Mouse (Mus musculus) liver, postnatal 0 days (tissue): Measurements from ENCODE around the gene Dek. TPM values are rescaled to one million over a fixed set of nuclear protein-coding genes. Genes with fewer than 3 reads are reported as not detected.

Source experiments
- ATAC-seq: fragments of 200-750 bp; cut with Nextera tagmentation; 2 replicates; pipeline ENCODE4 v1.8.0; 2017; ENCODE audit warnings: mild to moderate bottlenecking, moderate library complexity
- DNase-seq: peaks from one replicate; pipeline ENCODE4 v3.0.0-alpha.2; 2016
- H3K27ac ChIP-seq: fragments of 300-500 bp; sonication (generic); 2 replicates; pipeline ENCODE4 v1.5.1; 2014; ENCODE audit warnings: antibody characterized with exemption, moderate library complexity, mild to moderate bottlenecking, low read depth
- H3K27me3 ChIP-seq: fragments of 300-500 bp; sonication (generic); 2 replicates; pipeline ENCODE4 v1.6.1; 2014; ENCODE audit warnings: low read length, control low read depth, mixed read lengths; ENCODE audit not compliant: insufficient read depth
- H3K36me3 ChIP-seq: fragments of 300-500 bp; sonication (generic); replicated peaks from 2 replicates; pipeline ENCODE4 v1.6.1; 2014; ENCODE audit warnings: mild to moderate bottlenecking, control low read depth, low read length, moderate library complexity, mixed read lengths; ENCODE audit not compliant: insufficient read depth
- H3K4me1 ChIP-seq: fragments of 300-500 bp; sonication (generic); 2 replicates; pipeline ENCODE4 v1.6.1; 2014; ENCODE audit warnings: antibody characterized with exemption, mild to moderate bottlenecking, control low read depth; ENCODE audit not compliant: insufficient read depth
- H3K4me2 ChIP-seq: fragments of 300-500 bp; sonication (generic); 2 replicates; pipeline ENCODE4 v1.6.1; 2014; ENCODE audit warnings: low read depth, mild to moderate bottlenecking, low read length, moderate library complexity, mixed read lengths
- H3K4me3 ChIP-seq: fragments of 300-500 bp; sonication (generic); 2 replicates; pipeline ENCODE4 v1.5.1; 2014; ENCODE audit warnings: low read depth, low read length
- H3K9ac ChIP-seq: fragments of 300-500 bp; sonication (generic); replicated peaks from 2 replicates; pipeline ENCODE4 v1.6.1; 2014; ENCODE audit warnings: mild to moderate bottlenecking, moderate library complexity
- H3K9me3 ChIP-seq: fragments of 300-500 bp; sonication (generic); 2 replicates; pipeline ENCODE4 v1.6.1; 2016; ENCODE audit warnings: mild to moderate bottlenecking, control low read depth, low read length, mixed read lengths
- CTCF ChIP-seq: sonication (generic); IDR thresholded peaks from 2 replicates; pipeline ENCODE4 v1.5.1; 2016; ENCODE audit warnings: antibody characterized with exemption, low read depth
- EP300 ChIP-seq: IDR thresholded peaks from 2 replicates; pipeline ENCODE4 v1.6.1; 2016; ENCODE audit warnings: antibody characterized with exemption, low read depth, mild to moderate bottlenecking
- WGBS: fragments of 180-500 bp; shearing (Covaris S2); extraction: QIAGEN DNeasy Blood & Tissue Kit; methylation state at CpG from one replicate; pipeline ENCODE4 v1.1.7; 2014; ENCODE audit not compliant: insufficient replicate concordance; 5-methylcytosine and 5-hydroxymethylcytosine counted together
- polyA plus RNA-seq: library from polyadenylated mRNA; unstranded; fragments of >200 nt; fragmentation: Nextera tagmentation; extraction: Ambion mirVana; gene quantifications from 2 replicates; pipeline ENCODE4 v1.2.1, GENCODE M21; 2015

Dek gene
- polyA plus RNA-seq, 1 experiment from 2014 or later: 302 TPM

DNA sequence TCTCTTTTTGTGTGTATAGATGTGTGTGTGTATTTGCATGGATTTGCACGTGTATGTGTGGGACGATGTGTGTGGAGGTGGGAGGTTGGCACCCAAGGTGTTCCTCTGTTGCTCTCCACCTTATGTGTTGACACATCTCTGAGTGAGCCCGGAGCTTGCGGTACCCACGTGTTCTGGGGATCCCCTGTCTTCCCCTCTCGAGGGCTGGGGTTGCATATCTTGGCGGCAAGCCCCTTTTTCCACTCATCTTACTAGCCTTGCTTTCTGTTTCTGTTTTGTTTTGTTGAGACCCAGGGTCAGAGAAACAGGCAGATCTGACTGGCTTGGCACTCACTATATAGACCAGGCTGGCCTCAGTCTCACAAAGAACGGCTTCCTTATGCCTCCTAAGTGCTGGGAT is 27.1 kb upstream of the Dek start:
- no peak for TF ChIP-seq CTCF
- TF ChIP-seq EP300: no peak
- H3K36me3 ChIP-seq: 0 out of 2 replicates have a peak, but pooled peaks cover 8% of the 10 kb centered on the region
- 76% methylated on average over 8 of the region's 8 CpGs for WGBS
- no peak overlapping the region for H3K4me3 ChIP-seq
- H3K27ac ChIP-seq: no peak overlapping the region
- no peak for ATAC-seq
- H3K9ac ChIP-seq: no peak overlapping the region
- no peak overlapping the region for H3K4me2 ChIP-seq
- no peak for DNase-seq
- no peaks in the 10 kb centered on the region for H3K9me3 ChIP-seq
- H3K4me1 ChIP-seq: no peaks in the 10 kb centered on the region
- no peaks in the 10 kb centered on the region for H3K27me3 ChIP-seq

DNA sequence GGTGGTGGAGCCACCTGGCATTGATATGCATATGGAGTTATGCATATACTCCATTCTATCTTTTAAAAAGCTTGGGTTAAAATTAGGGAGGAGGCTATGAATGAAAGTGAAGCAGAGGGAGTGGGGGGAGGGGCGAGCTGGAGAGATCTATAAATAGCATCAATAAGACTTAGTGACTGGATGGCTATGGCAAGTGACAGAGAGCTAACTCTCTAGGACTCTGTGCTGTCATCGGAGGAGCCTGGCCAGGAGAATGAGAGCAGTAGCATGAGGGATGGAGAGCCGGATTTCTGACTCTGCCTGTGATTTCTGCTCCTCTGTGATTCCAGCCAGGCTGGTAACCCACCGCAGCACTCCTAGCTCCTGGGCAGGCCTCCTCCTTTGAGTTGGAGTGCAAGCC is 23.1 kb upstream of the Dek start:
- no peaks in the 10 kb centered on the region for H3K27me3 ChIP-seq
- no peaks in the 10 kb centered on the region for H3K9me3 ChIP-seq
- no peak overlapping the region for H3K4me3 ChIP-seq
- WGBS: 67% methylated on average over 4 of the region's 4 CpGs
- H3K4me2 ChIP-seq: no peak overlapping the region
- TF ChIP-seq EP300 (no peak), CTCF (no peak)
- no peak for ATAC-seq
- no peaks in the 10 kb centered on the region; the same call in 1 of the 2 replicates for H3K4me1 ChIP-seq
- DNase-seq: no peak
- H3K9ac ChIP-seq: no peak overlapping the region
- no peak overlapping the region for H3K27ac ChIP-seq
- H3K36me3 ChIP-seq: 0 out of 2 replicates have a peak, but pooled peaks cover 3% of the 10 kb centered on the region

DNA sequence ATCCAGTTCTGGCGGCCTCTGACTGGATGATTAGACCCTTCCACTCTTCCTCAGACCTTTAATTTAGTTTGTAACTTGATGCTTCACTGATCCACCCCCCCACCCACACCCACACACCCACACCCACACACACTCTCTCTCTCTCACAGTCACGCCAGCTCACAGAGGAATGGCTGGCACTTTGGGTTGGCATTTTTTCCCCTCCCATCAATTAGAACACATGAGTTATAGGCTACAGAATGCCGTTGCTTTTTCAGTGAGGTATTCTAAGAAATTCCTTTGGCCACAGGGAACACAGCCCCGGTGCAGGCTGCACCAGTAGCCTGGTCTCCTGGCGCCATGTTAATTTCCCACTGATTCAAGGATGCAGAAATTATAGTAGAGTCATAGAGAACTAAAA is 19.6 kb upstream of the Dek start:
- no peak overlapping the region for H3K4me3 ChIP-seq
- H3K9ac ChIP-seq: no peak overlapping the region
- 80% methylated on average over 5 of the region's 5 CpGs for WGBS
- H3K9me3 ChIP-seq: no peaks in the 10 kb centered on the region
- H3K36me3 ChIP-seq: no peaks in the 10 kb centered on the region
- no peak for TF ChIP-seq EP300
- no peak for TF ChIP-seq CTCF
- H3K27me3 ChIP-seq: peaks cover 25% of the 10 kb centered on the region
- DNase-seq (no peak), ATAC-seq (no peak)
- no peak overlapping the region for H3K4me2 ChIP-seq
- peaks cover 5% of the 10 kb centered on the region for H3K4me1 ChIP-seq
- no peak overlapping the region for H3K27ac ChIP-seq

DNA sequence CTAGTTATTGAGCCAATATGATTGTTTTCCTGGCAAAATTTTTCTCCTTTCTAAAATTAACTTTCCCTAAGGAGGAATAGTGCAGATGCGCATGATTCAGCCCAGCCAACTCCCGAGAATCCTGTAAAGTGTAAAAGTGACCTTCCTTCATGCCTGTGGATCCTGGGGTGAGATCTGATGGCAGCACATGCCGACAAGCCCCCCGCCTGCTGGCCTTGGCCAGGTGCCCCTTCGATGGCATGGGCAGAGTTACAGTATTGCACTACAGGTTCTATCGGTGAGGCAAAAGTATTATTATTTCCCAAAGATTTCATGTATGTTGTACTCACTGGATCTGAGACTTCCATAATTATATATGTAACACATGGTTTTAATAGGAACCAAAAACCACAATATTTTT is 19.0 kb upstream of the Dek start:
- ATAC-seq (no peak), DNase-seq (no peak)
- Histone ChIP-seq H3K9ac (no peak overlapping the region), H3K27me3 (peaks cover 25% of the 10 kb centered on the region), H3K4me3 (no peak overlapping the region), H3K27ac (peak overlapping the region; percentile 63), H3K4me1 (peaks cover 5% of the 10 kb centered on the region), H3K9me3 (no peaks in the 10 kb centered on the region), H3K4me2 (peak overlapping the region; percentile 26), H3K36me3 (no peaks in the 10 kb centered on the region)
- WGBS: 76% methylated on average over 6 of the region's 6 CpGs
- TF ChIP-seq EP300 (no peak), CTCF (no peak)

DNA sequence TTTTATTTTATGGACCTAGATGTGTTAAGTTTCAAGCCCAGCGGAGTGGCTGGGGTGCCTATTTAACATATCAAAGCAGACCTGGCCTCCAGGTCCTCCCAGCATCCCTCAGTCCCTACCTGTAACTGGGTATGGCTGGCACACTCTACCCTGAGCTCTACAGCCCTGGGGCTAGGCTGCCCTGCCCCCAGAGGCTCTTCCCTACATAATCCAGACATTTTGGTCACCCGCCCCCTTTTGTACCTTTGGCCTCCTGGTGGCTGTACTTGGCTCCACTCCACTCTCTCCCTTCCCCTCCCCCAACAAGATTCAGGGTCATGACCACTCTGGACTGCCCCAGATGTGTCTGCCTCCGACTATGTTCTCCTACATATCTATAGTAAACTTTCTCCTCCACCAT is 18.4 kb upstream of the Dek start:
- TF ChIP-seq CTCF (peak; percentile 34), EP300 (peak; percentile 52; the same call in 1 of the 2 replicates)

DNA sequence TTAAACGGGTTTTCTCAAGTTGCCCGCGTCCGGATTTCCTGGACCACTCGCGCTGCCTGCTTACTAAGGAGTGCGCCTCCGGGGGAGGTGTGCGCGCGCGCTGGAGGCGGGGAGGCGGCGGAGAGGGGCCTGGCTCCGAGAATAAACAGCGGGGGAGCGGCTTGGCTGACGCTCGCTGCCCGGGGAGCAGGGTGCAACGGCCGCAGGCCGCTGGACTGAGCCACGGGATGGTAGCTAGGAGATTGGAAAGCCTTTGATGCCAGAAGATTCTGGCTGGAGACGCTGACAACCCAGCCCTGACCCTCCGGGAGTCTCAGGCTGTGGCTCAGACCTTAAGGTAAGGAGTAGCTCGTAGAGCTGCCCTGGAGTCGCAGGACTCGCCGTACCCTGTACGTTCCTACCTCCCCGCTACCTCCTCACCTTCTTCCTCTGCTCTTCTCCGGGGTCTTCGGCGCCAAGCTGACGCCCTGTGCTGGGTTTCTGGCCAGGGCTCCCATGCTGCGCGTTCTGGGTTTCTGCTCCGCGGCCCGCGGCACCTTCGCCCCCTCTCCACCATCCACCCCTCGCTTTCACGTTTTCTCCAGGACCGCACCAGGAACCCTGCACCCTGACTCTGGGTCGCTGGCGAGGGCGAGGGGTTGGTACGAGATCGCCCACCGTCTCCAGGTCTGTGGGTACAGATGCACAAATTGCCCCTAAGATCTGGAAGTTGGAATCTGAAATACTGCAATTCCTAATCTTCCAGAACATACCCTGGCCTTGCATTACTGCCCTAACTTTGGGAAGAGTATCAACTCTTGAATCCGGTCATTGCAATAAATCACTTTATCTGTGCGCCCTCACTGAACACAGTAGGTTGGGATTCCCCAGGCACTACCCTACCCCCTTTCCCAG is 16.8 kb upstream of the Dek start, which contains the start of gene Rnf144b:
Gene Rnf144b, plus strand, starts transcription at position 120 of the 894 bp plus-strand sequence.
- peak; percentile 68 for DNase-seq
- Histone ChIP-seq H3K36me3 (no peaks in the 10 kb centered on the region), H3K9ac (peak within 1 kb of the TSS; percentile 66), H3K4me2 (peak within 1 kb of the TSS; percentile 84), H3K4me3 (peak within 1 kb of the TSS; percentile 44), H3K27me3 (peaks cover 25% of the 10 kb centered on the region), H3K27ac (peak within 1 kb of the TSS; percentile 65), H3K9me3 (no peaks in the 10 kb centered on the region), H3K4me1 (peaks cover 5% of the 10 kb centered on the region)
- 2% methylated on average over 55 of the region's 55 CpGs for WGBS
- TF ChIP-seq EP300 (no peak), CTCF (no peak)
- peak; percentile 68 for ATAC-seq

More for the DNA sequence above, 18.4 kb upstream of the Dek start:
- WGBS: 53% methylated on average over 3 of the region's 3 CpGs
- peak; percentile 64 for DNase-seq
- Histone ChIP-seq H3K4me2 (peak overlapping the region; percentile 84; the same call in 1 of the 2 replicates), H3K4me1 (peaks cover 5% of the 10 kb centered on the region), H3K27me3 (peaks cover 25% of the 10 kb centered on the region), H3K27ac (peak overlapping the region; percentile 63), H3K9me3 (no peaks in the 10 kb centered on the region), H3K9ac (no peak overlapping the region), H3K4me3 (no peak overlapping the region), H3K36me3 (no peaks in the 10 kb centered on the region)
- peak; percentile 85 for ATAC-seq
